Mouse (Mus musculus): ENCODE data around the gene Shroom3. TPM values are rescaled to one million over a fixed set of nuclear protein-coding genes. Genes with fewer than 3 reads are reported as not detected.

Gene Shroom3
- polyA plus RNA-seq, 1 experiment from 2014 or later, result 1.1 TPM

- Histone ChIP-seq H3K4me2 (ENCODE audit: low read length) (no peak overlapping the region), H3K4me1 (ENCODE audit: control insufficient read depth, insufficient read depth, low read length) (no peaks in the 10 kb centered on the region), H3K36me3 (ENCODE audit: control insufficient read depth, insufficient read depth, low read length) (peaks cover 5% of the 10 kb centered on the region; the same call in 1 of the 2 replicates), H3K9ac (ENCODE audit: low read depth, low read length) (no peak overlapping the region), H3K27me3 (ENCODE audit: control insufficient read depth, insufficient read depth, low read depth, low read length) (no peaks in the 10 kb centered on the region), H3K4me3 (ENCODE audit: low read depth, low read length) (no peak overlapping the region), H3K27ac (ENCODE audit: low read length) (no peak overlapping the region), H3K9me3 (replicated peaks; ENCODE audit: control insufficient read depth, low read length, poor library complexity, severe bottlenecking) (no peaks in the 10 kb centered on the region)
- ATAC-seq, result peak; percentile 55
- 74% methylated on average over 6 of the region's 6 CpGs for WGBS
Measured at GRCm38 (mm10) chr5:92954827-92955475, 271.7 kb downstream of the Shroom3 start.

- H3K4me2 ChIP-seq (ENCODE audit: low read length), result no peak overlapping the region
- H3K27me3 ChIP-seq (ENCODE audit: control insufficient read depth, insufficient read depth, low read depth, low read length), result no peaks in the 10 kb centered on the region
- no peaks in the 10 kb centered on the region for H3K4me1 ChIP-seq (ENCODE audit: control insufficient read depth, insufficient read depth, low read length)
- no peak overlapping the region for H3K27ac ChIP-seq (ENCODE audit: low read length)
- H3K9ac ChIP-seq (ENCODE audit: low read depth, low read length), result peak overlapping the region; percentile 4; the same call in 1 of the 2 replicates
- no peaks in the 10 kb centered on the region for H3K9me3 ChIP-seq (replicated peaks; ENCODE audit: control insufficient read depth, low read length, poor library complexity, severe bottlenecking)
- 89% methylated on average over 10 of the region's 10 CpGs for WGBS
- H3K36me3 ChIP-seq (ENCODE audit: control insufficient read depth, insufficient read depth, low read length), result no peaks in the 10 kb centered on the region
- no peak for ATAC-seq
- H3K4me3 ChIP-seq (ENCODE audit: low read depth, low read length), result no peak overlapping the region
Measured at GRCm38 (mm10) chr5:92959287-92959686, 276.1 kb downstream of the Shroom3 start.

- Histone ChIP-seq H3K27me3 (ENCODE audit: control insufficient read depth, insufficient read depth, low read depth, low read length) (no peaks in the 10 kb centered on the region), H3K27ac (ENCODE audit: low read length) (no peak overlapping the region), H3K4me1 (ENCODE audit: control insufficient read depth, insufficient read depth, low read length) (no peaks in the 10 kb centered on the region), H3K9me3 (replicated peaks; ENCODE audit: control insufficient read depth, low read length, poor library complexity, severe bottlenecking) (no peaks in the 10 kb centered on the region), H3K36me3 (ENCODE audit: control insufficient read depth, insufficient read depth, low read length) (no peaks in the 10 kb centered on the region), H3K4me3 (ENCODE audit: low read depth, low read length) (no peak overlapping the region), H3K4me2 (ENCODE audit: low read length) (no peak overlapping the region), H3K9ac (ENCODE audit: low read depth, low read length) (peak overlapping the region; percentile 4; the same call in 1 of the 2 replicates)
- ATAC-seq, result no peak
- 76% methylated on average over 9 of the region's 9 CpGs for WGBS
Measured at GRCm38 (mm10) chr5:92959708-92960107, 276.5 kb downstream of the Shroom3 start.

- H3K4me3 ChIP-seq (ENCODE audit: low read depth, low read length), result no peak overlapping the region
- no peak overlapping the region for H3K4me2 ChIP-seq (ENCODE audit: low read length)
- ATAC-seq, result no peak
- WGBS, result 77% methylated on average over 11 of the region's 11 CpGs
- no peak overlapping the region for H3K27ac ChIP-seq (ENCODE audit: low read length)
- H3K9ac ChIP-seq (ENCODE audit: low read depth, low read length), result no peak overlapping the region
- no peaks in the 10 kb centered on the region for H3K9me3 ChIP-seq (replicated peaks; ENCODE audit: control insufficient read depth, low read length, poor library complexity, severe bottlenecking)
- no peaks in the 10 kb centered on the region for H3K36me3 ChIP-seq (ENCODE audit: control insufficient read depth, insufficient read depth, low read length)
- no peaks in the 10 kb centered on the region for H3K27me3 ChIP-seq (ENCODE audit: control insufficient read depth, insufficient read depth, low read depth, low read length)
- H3K4me1 ChIP-seq (ENCODE audit: control insufficient read depth, insufficient read depth, low read length), result no peaks in the 10 kb centered on the region
Measured at GRCm38 (mm10) chr5:92961353-92961752, 278.1 kb downstream of the Shroom3 start.

DNA sequence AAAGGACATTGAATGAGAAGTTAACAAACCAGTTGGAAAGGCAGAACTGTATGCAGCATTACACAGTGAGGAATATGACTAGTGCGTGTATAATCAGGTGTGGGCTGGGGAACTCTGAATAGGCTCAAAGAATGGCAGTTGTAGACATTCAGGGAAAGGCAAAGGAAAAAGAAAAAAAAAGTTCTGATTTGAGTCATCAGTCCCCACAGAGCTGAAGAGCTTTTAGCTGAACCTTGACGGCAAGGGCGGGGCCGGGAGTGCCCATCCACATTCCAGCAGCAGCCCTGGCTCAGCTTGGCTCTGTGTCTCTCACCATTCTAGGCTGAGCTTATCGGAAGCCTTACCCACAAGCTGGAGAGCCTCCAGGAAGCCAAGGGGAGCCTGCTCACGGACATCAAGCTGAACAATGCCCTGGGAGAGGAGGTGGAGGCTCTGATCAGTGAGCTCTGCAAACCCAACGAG, 278.6 kb downstream of the Shroom3 start:
- no peaks in the 10 kb centered on the region for H3K4me1 ChIP-seq (ENCODE audit: control insufficient read depth, insufficient read depth, low read length)
- no peak overlapping the region for H3K9ac ChIP-seq (ENCODE audit: low read depth, low read length)
- H3K4me2 ChIP-seq (ENCODE audit: low read length), result no peak overlapping the region
- H3K4me3 ChIP-seq (ENCODE audit: low read depth, low read length), result no peak overlapping the region
- no peaks in the 10 kb centered on the region for H3K27me3 ChIP-seq (ENCODE audit: control insufficient read depth, insufficient read depth, low read depth, low read length)
- H3K36me3 ChIP-seq (ENCODE audit: control insufficient read depth, insufficient read depth, low read length), result no peaks in the 10 kb centered on the region
- no peak for ATAC-seq
- WGBS, result 77% methylated on average over 7 of the region's 7 CpGs
- no peaks in the 10 kb centered on the region for H3K9me3 ChIP-seq (replicated peaks; ENCODE audit: control insufficient read depth, low read length, poor library complexity, severe bottlenecking)
- no peak overlapping the region for H3K27ac ChIP-seq (ENCODE audit: low read length)

- Histone ChIP-seq H3K4me3 (ENCODE audit: low read depth, low read length) (no peak overlapping the region), H3K9ac (ENCODE audit: low read depth, low read length) (no peak overlapping the region)
Measured at GRCm38 (mm10) chr5:92964691-92965090, 281.5 kb downstream of the Shroom3 start.

DNA sequence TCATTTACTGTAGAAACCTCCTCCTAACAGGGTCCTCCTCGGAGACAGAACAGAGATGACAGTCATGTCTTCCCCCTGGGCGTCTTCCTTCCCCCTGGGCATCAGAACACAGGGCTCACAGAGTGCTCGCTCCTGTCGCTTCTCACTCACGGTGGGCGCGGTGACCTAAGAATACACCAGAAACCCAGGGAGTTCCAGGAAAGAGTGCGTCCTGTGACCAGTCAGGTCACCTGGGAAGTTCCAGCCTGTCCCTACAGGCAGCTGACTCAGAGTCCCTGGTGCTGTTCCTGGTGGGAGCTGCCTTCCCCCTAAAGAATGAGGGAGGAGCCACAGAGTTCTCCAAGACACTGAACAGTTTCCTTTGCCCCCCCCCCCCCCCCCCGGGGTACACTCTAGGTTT, 283.9 kb downstream of the Shroom3 start:
- 82% methylated on average over 8 of the region's 9 CpGs for WGBS
- no peaks in the 10 kb centered on the region for H3K36me3 ChIP-seq (ENCODE audit: control insufficient read depth, insufficient read depth, low read length)
- no peaks in the 10 kb centered on the region for H3K4me1 ChIP-seq (ENCODE audit: control insufficient read depth, insufficient read depth, low read length)
- no peak overlapping the region for H3K9ac ChIP-seq (ENCODE audit: low read depth, low read length)
- ATAC-seq, result no peak
- no peak overlapping the region for H3K4me3 ChIP-seq (ENCODE audit: low read depth, low read length)
- no peaks in the 10 kb centered on the region for H3K27me3 ChIP-seq (ENCODE audit: control insufficient read depth, insufficient read depth, low read depth, low read length)
- no peaks in the 10 kb centered on the region for H3K9me3 ChIP-seq (replicated peaks; ENCODE audit: control insufficient read depth, low read length, poor library complexity, severe bottlenecking)
- no peak overlapping the region for H3K27ac ChIP-seq (ENCODE audit: low read length)
- no peak overlapping the region for H3K4me2 ChIP-seq (ENCODE audit: low read length)

More at GRCm38 (mm10) chr5:92964691-92965090, 281.5 kb downstream of the Shroom3 start:
- Histone ChIP-seq H3K4me1 (ENCODE audit: control insufficient read depth, insufficient read depth, low read length) (no peaks in the 10 kb centered on the region), H3K36me3 (ENCODE audit: control insufficient read depth, insufficient read depth, low read length) (no peaks in the 10 kb centered on the region), H3K27ac (ENCODE audit: low read length) (no peak overlapping the region), H3K27me3 (ENCODE audit: control insufficient read depth, insufficient read depth, low read depth, low read length) (no peaks in the 10 kb centered on the region), H3K4me2 (ENCODE audit: low read length) (no peak overlapping the region), H3K9me3 (replicated peaks; ENCODE audit: control insufficient read depth, low read length, poor library complexity, severe bottlenecking) (no peaks in the 10 kb centered on the region)
- 88% methylated on average over 13 of the region's 13 CpGs for WGBS
- no peak for ATAC-seq

DNA sequence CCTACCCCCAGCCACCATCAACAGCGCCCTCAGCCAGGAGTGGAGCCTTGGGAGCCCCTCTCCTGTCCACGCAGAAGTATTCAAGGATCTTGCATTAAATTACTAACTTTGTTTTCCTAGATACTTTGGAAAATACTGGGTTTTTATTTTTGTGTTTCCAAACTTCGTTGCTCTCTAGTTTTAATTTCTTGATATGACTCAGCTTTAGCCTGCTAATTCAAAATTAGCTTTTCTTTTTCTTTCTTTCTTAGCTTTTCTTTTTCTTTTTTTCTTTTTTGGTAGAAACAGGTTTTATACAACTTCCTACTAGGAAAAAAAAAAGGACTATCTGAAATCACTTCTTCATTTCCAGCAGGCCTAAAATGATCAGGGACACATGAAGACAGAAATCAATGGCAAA, 284.7 kb downstream of the Shroom3 start:
- H3K4me3 ChIP-seq (ENCODE audit: low read depth, low read length), result no peak overlapping the region
- H3K36me3 ChIP-seq (ENCODE audit: control insufficient read depth, insufficient read depth, low read length), result no peaks in the 10 kb centered on the region
- no peaks in the 10 kb centered on the region for H3K27me3 ChIP-seq (ENCODE audit: control insufficient read depth, insufficient read depth, low read depth, low read length)
- no peak overlapping the region for H3K9ac ChIP-seq (ENCODE audit: low read depth, low read length)
- no peak overlapping the region for H3K27ac ChIP-seq (ENCODE audit: low read length)
- 94% methylated on average over 3 of the region's 3 CpGs for WGBS
- no peak for ATAC-seq
- no peaks in the 10 kb centered on the region for H3K4me1 ChIP-seq (ENCODE audit: control insufficient read depth, insufficient read depth, low read length)
- no peaks in the 10 kb centered on the region for H3K9me3 ChIP-seq (replicated peaks; ENCODE audit: control insufficient read depth, low read length, poor library complexity, severe bottlenecking)
- no peak overlapping the region for H3K4me2 ChIP-seq (ENCODE audit: low read length)

DNA sequence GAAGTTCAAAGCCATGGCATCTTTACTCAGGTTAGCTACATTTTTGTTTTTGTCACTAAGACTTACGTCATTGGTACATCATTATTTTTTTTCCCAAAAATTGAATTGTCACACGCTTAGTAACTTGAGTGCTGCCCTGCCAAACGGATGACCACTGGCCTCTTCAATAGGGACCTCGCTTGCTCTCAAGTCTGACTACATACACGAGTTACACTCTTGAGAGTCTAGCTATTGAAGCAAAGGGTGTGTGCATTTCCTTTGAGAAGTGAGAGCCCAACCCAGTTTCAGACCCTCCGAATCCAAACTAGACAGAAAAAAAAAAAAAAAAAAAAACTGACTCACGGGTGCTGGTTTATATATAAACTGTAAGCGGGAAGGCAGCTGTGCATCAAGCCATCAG, 286.2 kb downstream of the Shroom3 start:
- ATAC-seq, result no peak
- no peaks in the 10 kb centered on the region for H3K4me1 ChIP-seq (ENCODE audit: control insufficient read depth, insufficient read depth, low read length)
- H3K27me3 ChIP-seq (ENCODE audit: control insufficient read depth, insufficient read depth, low read depth, low read length), result no peaks in the 10 kb centered on the region
- H3K36me3 ChIP-seq (ENCODE audit: control insufficient read depth, insufficient read depth, low read length), result no peaks in the 10 kb centered on the region
- no peaks in the 10 kb centered on the region for H3K9me3 ChIP-seq (replicated peaks; ENCODE audit: control insufficient read depth, low read length, poor library complexity, severe bottlenecking)
- no peak overlapping the region for H3K27ac ChIP-seq (ENCODE audit: low read length)
- H3K4me2 ChIP-seq (ENCODE audit: low read length), result no peak overlapping the region
- no peak overlapping the region for H3K9ac ChIP-seq (ENCODE audit: low read depth, low read length)
- no peak overlapping the region for H3K4me3 ChIP-seq (ENCODE audit: low read depth, low read length)
- WGBS, result 84% methylated on average over 8 of the region's 8 CpGs
